Mouse (Mus musculus) kidney, postnatal 0 days (tissue): Measurements from ENCODE around the gene Gm11027. TPM values are rescaled to one million over a fixed set of nuclear protein-coding genes. Genes with fewer than 3 reads are reported as not detected.
"Not testable (repeated sequence)": the region's sequence is repeated elsewhere in the genome, so short reads cannot be mapped to it uniquely, and the experiment has no call there.

ENCODE experiments used
- ATAC-seq: fragments of 200-750 bp; cut with Nextera tagmentation; replicated peaks from 2 replicates; pipeline ENCODE4 v1.8.0; 2017; ENCODE audit warnings: low read depth, moderate number of reproducible peaks, moderate TSS enrichment, moderate library complexity; ENCODE audit not compliant: low FRiP score
- DNase-seq: peaks from one replicate; pipeline ENCODE4 v3.0.0-alpha.2; 2016; ENCODE audit warnings: low spot score
- H3K27ac ChIP-seq: fragments of 300-500 bp; sonication (generic); 2 replicates; pipeline ENCODE4 v1.5.1; 2014; ENCODE audit warnings: mild to moderate bottlenecking
- H3K27me3 ChIP-seq: fragments of 300-500 bp; sonication (generic); 2 replicates; pipeline ENCODE4 v1.6.1; 2014; ENCODE audit warnings: low read length, mixed read lengths; ENCODE audit not compliant: insufficient read depth
- H3K36me3 ChIP-seq: fragments of 300-500 bp; sonication (generic); 2 replicates; pipeline ENCODE4 v1.6.1; 2014; ENCODE audit warnings: low read length, mixed read lengths; ENCODE audit not compliant: insufficient read depth
- H3K4me1 ChIP-seq: fragments of 300-500 bp; sonication (generic); replicated peaks from 2 replicates; pipeline ENCODE4 v1.6.1; 2014; ENCODE audit warnings: antibody characterized with exemption, low read length, mixed read lengths; ENCODE audit not compliant: insufficient read depth
- H3K4me2 ChIP-seq: fragments of 300-500 bp; sonication (generic); 2 replicates; pipeline ENCODE4 v1.6.1; 2014; ENCODE audit warnings: mild to moderate bottlenecking, low read length, moderate library complexity, mixed read lengths
- H3K4me3 ChIP-seq: fragments of 300-500 bp; sonication (generic); replicated peaks from 2 replicates; pipeline ENCODE4 v1.5.1; 2014; ENCODE audit warnings: low read depth, low read length
- H3K9ac ChIP-seq: fragments of 300-500 bp; sonication (generic); 2 replicates; pipeline ENCODE4 v1.6.1; 2014; ENCODE audit warnings: low read depth, low read length
- H3K9me3 ChIP-seq: fragments of 300-500 bp; sonication (generic); replicated peaks from 2 replicates; pipeline ENCODE4 v1.6.1; 2016; ENCODE audit warnings: low read length, inconsistent platforms, mixed read lengths
- CTCF ChIP-seq: IDR thresholded peaks from 2 replicates; pipeline ENCODE4 v1.5.1; 2016; ENCODE audit warnings: antibody characterized with exemption, low read depth, mild to moderate bottlenecking, moderate library complexity
- WGBS: fragments of 180-500 bp; shearing (Covaris S2); extraction: QIAGEN DNeasy Blood & Tissue Kit; methylation state at CpG from one replicate; pipeline ENCODE4 v1.1.7; 2014; 5-methylcytosine and 5-hydroxymethylcytosine counted together
- polyA plus RNA-seq: library from polyadenylated mRNA; unstranded; fragments of >200 nt; fragmentation: Nextera tagmentation; extraction: Ambion mirVana; gene quantifications from 2 replicates; pipeline ENCODE4 v1.2.1, GENCODE M21; 2015

Gene Gm11027
- not detected in 2 replicates for polyA plus RNA-seq

GRCm38 (mm10) chr12:116275086-116275485 lies at the start of gene Gm11027:
TSS of gene Gm11027 (plus strand) at chr12:116275386.
- H3K27me3 ChIP-seq, H3K36me3 ChIP-seq, H3K9ac ChIP-seq, ATAC-seq, H3K27ac ChIP-seq, H3K9me3 ChIP-seq, DNase-seq, H3K4me1 ChIP-seq, H3K4me3 ChIP-seq, H3K4me2 ChIP-seq: not testable (repeated sequence)
- WGBS: 81% methylated on average over 2 of the region's 2 CpGs

GRCm38 (mm10) chr12:116226289-116227057 lies 48.7 kb upstream of the Gm11027 start:
- H3K4me1 ChIP-seq: no peaks in the 10 kb centered on the region
- no peak for TF ChIP-seq CTCF
- no peak overlapping the region for H3K27ac ChIP-seq
- H3K4me3 ChIP-seq: no peak overlapping the region
- peaks cover 7% of the 10 kb centered on the region for H3K36me3 ChIP-seq
- DNase-seq: no peak
- no peak for ATAC-seq
- WGBS: 86% methylated on average over 10 of the region's 10 CpGs
- no peaks in the 10 kb centered on the region for H3K9me3 ChIP-seq
- H3K9ac ChIP-seq: no peak overlapping the region
- no peak overlapping the region for H3K4me2 ChIP-seq
- H3K27me3 ChIP-seq: no peaks in the 10 kb centered on the region

GRCm38 (mm10) chr12:116229451-116229850 lies 45.7 kb upstream of the Gm11027 start:
- TF ChIP-seq CTCF: no peak
- Histone ChIP-seq H3K27me3 (no peaks in the 10 kb centered on the region), H3K36me3 (peaks cover 6% of the 10 kb centered on the region; the same call in 1 of the 2 replicates), H3K4me1 (no peaks in the 10 kb centered on the region), H3K9ac (no peak overlapping the region), H3K4me3 (no peak overlapping the region), H3K9me3 (no peaks in the 10 kb centered on the region), H3K4me2 (no peak overlapping the region), H3K27ac (no peak overlapping the region)
- DNase-seq (no peak), ATAC-seq (no peak)
- WGBS: 78% methylated on average over 3 of the region's 3 CpGs

GRCm38 (mm10) chr12:116231612-116232011 lies 43.6 kb upstream of the Gm11027 start:
- no peaks in the 10 kb centered on the region for H3K9me3 ChIP-seq
- peak; percentile 58 for DNase-seq
- no peaks in the 10 kb centered on the region for H3K4me1 ChIP-seq
- no peak for TF ChIP-seq CTCF
- no peak overlapping the region for H3K4me3 ChIP-seq
- no peak overlapping the region for H3K27ac ChIP-seq
- H3K36me3 ChIP-seq: peaks cover 3% of the 10 kb centered on the region; the same call in 1 of the 2 replicates
- no peak overlapping the region for H3K9ac ChIP-seq
- H3K27me3 ChIP-seq: no peaks in the 10 kb centered on the region
- WGBS: 42% methylated on average over 12 of the region's 12 CpGs
- peak overlapping the region; percentile 23; the same call in 1 of the 2 replicates for H3K4me2 ChIP-seq
- peak; percentile 57; the same call in 1 of the 2 replicates for ATAC-seq

GRCm38 (mm10) chr12:116232061-116232460 lies 43.1 kb upstream of the Gm11027 start:
- Histone ChIP-seq H3K4me1 (no peaks in the 10 kb centered on the region), H3K36me3 (peaks cover 3% of the 10 kb centered on the region; the same call in 1 of the 2 replicates), H3K27ac (no peak overlapping the region), H3K4me3 (no peak overlapping the region), H3K9me3 (no peaks in the 10 kb centered on the region), H3K27me3 (no peaks in the 10 kb centered on the region), H3K4me2 (no peak overlapping the region), H3K9ac (no peak overlapping the region)
- 94% methylated on average over 1 of the region's 1 CpGs for WGBS
- ATAC-seq (no peak), DNase-seq (no peak)
- no peak for TF ChIP-seq CTCF

- Histone ChIP-seq H3K27ac (no peak overlapping the region), H3K9me3 (no peaks in the 10 kb centered on the region), H3K36me3 (no peaks in the 10 kb centered on the region), H3K4me2 (no peak overlapping the region), H3K9ac (no peak overlapping the region), H3K4me1 (no peaks in the 10 kb centered on the region), H3K27me3 (no peaks in the 10 kb centered on the region), H3K4me3 (no peak overlapping the region)
- peak; percentile 54 for TF ChIP-seq CTCF
- 78% methylated on average over 4 of the region's 4 CpGs for WGBS
- no peak for ATAC-seq
- peak; percentile 3 for DNase-seq
Measured at GRCm38 (mm10) chr12:116235356-116235755, 39.8 kb upstream of the Gm11027 start.

- Histone ChIP-seq H3K27me3 (no peaks in the 10 kb centered on the region), H3K27ac (no peak overlapping the region), H3K4me2 (no peak overlapping the region), H3K9me3 (no peaks in the 10 kb centered on the region), H3K36me3 (0 out of 2 replicates have a peak, but pooled peaks cover 4% of the 10 kb centered on the region), H3K9ac (no peak overlapping the region), H3K4me3 (no peak overlapping the region), H3K4me1 (no peaks in the 10 kb centered on the region)
- no peak for TF ChIP-seq CTCF
- 83% methylated on average over 3 of the region's 3 CpGs for WGBS
- DNase-seq (no peak), ATAC-seq (no peak)
Measured at GRCm38 (mm10) chr12:116236658-116237057, 38.5 kb upstream of the Gm11027 start.
